Comparison of ENCODE assay signal across 7 mouse cellular contexts in genomic region chr2:31688074-31688925, GRCm38 (mm10). TPM values are rescaled to one million over a fixed set of nuclear protein-coding genes. Genes with fewer than 3 reads are reported as not detected.
A peak's percentile ranks its signal among the peaks of the same experiment; 100 is the strongest.
DNase-seq lines count a peak whose midpoint lies in the region; ATAC-seq lines count a peak whose summit lies in the region.

Gene Abl1, plus strand, starts transcription at chr2:31688376.

- H3K4me1 ChIP-seq in embryonic facial prominence, embryonic 11.5 days (ENCODE audit: control insufficient read depth, insufficient read depth, low read length): no peaks in the 10 kb centered on the region
- peaks cover 26% of the 10 kb centered on the region for H3K4me1 ChIP-seq in limb, embryonic 10.5 days
- H3K4me1 ChIP-seq in midbrain, embryonic 13.5 days (replicated peaks): peaks cover 46% of the 10 kb centered on the region

- under 1% methylated on average over 58 of the region's 64 CpGs for WGBS in embryonic facial prominence, embryonic 11.5 days
- under 1% methylated on average over 64 of the region's 64 CpGs for WGBS in limb, embryonic 10.5 days
- WGBS in midbrain, embryonic 13.5 days: under 1% methylated on average over 63 of the region's 64 CpGs

- peak within 1 kb of the TSS; percentile 80 for H3K4me2 ChIP-seq in embryonic facial prominence, embryonic 11.5 days (ENCODE audit: low read depth, low read length)
- peak within 1 kb of the TSS; percentile 93 for H3K4me2 ChIP-seq in midbrain, embryonic 13.5 days (replicated peaks)

- H3K27me3 ChIP-seq in embryonic facial prominence, embryonic 11.5 days (ENCODE audit: control insufficient read depth, insufficient read depth, low read length): no peaks in the 10 kb centered on the region
- no peaks in the 10 kb centered on the region for H3K27me3 ChIP-seq in limb, embryonic 10.5 days (ENCODE audit: low read depth, poor library complexity, severe bottlenecking)
- no peaks in the 10 kb centered on the region for H3K27me3 ChIP-seq in midbrain, embryonic 13.5 days

- peak; percentile 97 for DNase-seq in adrenal gland, postnatal 14 days
- DNase-seq in embryonic facial prominence, embryonic 11.5 days (ENCODE audit: low spot score): peak; percentile 98
- peak; percentile 99 for DNase-seq in kidney, adult 11 months
- DNase-seq in limb, embryonic 10.5 days (ENCODE audit: low spot score): peak; percentile 95
- DNase-seq in spleen, adult 12 weeks (ENCODE audit: low spot score): peak; percentile 87

- no peaks in the 10 kb centered on the region for H3K36me3 ChIP-seq in embryonic facial prominence, embryonic 11.5 days (replicated peaks; ENCODE audit: control insufficient read depth, insufficient read depth, low read depth, low read length)
- H3K36me3 ChIP-seq in limb, embryonic 10.5 days: peaks cover 16% of the 10 kb centered on the region
- 0 out of 2 replicates have a peak, but pooled peaks cover 7% of the 10 kb centered on the region for H3K36me3 ChIP-seq in midbrain, embryonic 13.5 days

- H3K27ac ChIP-seq in embryonic facial prominence, embryonic 11.5 days (replicated peaks; ENCODE audit: low read depth, low read length): peak within 1 kb of the TSS; percentile 88
- peak within 1 kb of the TSS; percentile 97 for H3K27ac ChIP-seq in limb, embryonic 10.5 days
- peak within 1 kb of the TSS; percentile 95 for H3K27ac ChIP-seq in midbrain, embryonic 13.5 days

- peak within 1 kb of the TSS; percentile 87 for H3K9ac ChIP-seq in embryonic facial prominence, embryonic 11.5 days (replicated peaks; ENCODE audit: low read length)
- peak within 1 kb of the TSS; percentile 94 for H3K9ac ChIP-seq in midbrain, embryonic 13.5 days (replicated peaks)

- H3K4me3 ChIP-seq in embryonic facial prominence, embryonic 11.5 days (ENCODE audit: low read depth, low read length): peak within 1 kb of the TSS; percentile 92
- peak within 1 kb of the TSS; percentile 76 for H3K4me3 ChIP-seq in limb, embryonic 10.5 days
- peak within 1 kb of the TSS; percentile 92 for H3K4me3 ChIP-seq in midbrain, embryonic 13.5 days (replicated peaks)

- ATAC-seq in embryonic facial prominence, embryonic 11.5 days (replicated peaks; ENCODE audit: insufficient number of reproducible peaks, low FRiP score, low TSS enrichment, low read depth): peak; percentile 99
- ATAC-seq in granulocyte monocyte progenitor cell, adult 5-6 weeks (replicated peaks; ENCODE audit: poor library complexity, severe bottlenecking): peak; percentile 97
- ATAC-seq in midbrain, embryonic 13.5 days: peak; percentile 100

- no peaks in the 10 kb centered on the region for H3K9me3 ChIP-seq in embryonic facial prominence, embryonic 11.5 days (replicated peaks; ENCODE audit: control insufficient read depth, low read length)
- H3K9me3 ChIP-seq in limb, embryonic 10.5 days (replicated peaks): no peaks in the 10 kb centered on the region
- no peaks in the 10 kb centered on the region for H3K9me3 ChIP-seq in midbrain, embryonic 13.5 days

RNA-seq across cellular contexts. Expression of gene Abl1, which starts in this region (rescaled TPM):
- total RNA-seq in adrenal gland, postnatal 14 days (2021): 57.5 and 67.3 TPM in 2 replicates
- polyA plus RNA-seq in embryonic facial prominence, embryonic 11.5 days (2014; fragmentation: Nextera tagmentation; extraction: Ambion mirVana): 39.5 and 41.2 TPM in 2 replicates
- 41.9 and 65.4 TPM in 2 replicates for total RNA-seq in granulocyte monocyte progenitor cell, adult 5-6 weeks (2014; fragmentation: Nextera tagmentation)
- total RNA-seq in granulocyte monocyte progenitor cell, adult 5-6 weeks (2017): 21.0 and 24.5 TPM in 2 replicates
- 65.0 and 70.5 TPM in 2 replicates for polyA plus RNA-seq in limb, embryonic 10.5 days (2016; fragmentation: Nextera tagmentation; extraction: Ambion mirVana)
- polyA plus RNA-seq in midbrain, embryonic 13.5 days (2015; fragmentation: Nextera tagmentation; extraction: Ambion mirVana): 25.3 and 27.0 TPM in 2 replicates

Comparison
In these comparisons a context has a peak if more than half of its experiments do, and no peak if none do; other contexts are left out.
1. Peak in every context shown above with its lines: DNase-seq, ATAC-seq, H3K4me3 ChIP-seq and H3K27ac ChIP-seq.